Mouse (Mus musculus) lung, postnatal 0 days (tissue): ENCODE data around the gene Fbxo28. TPM values are rescaled to one million over a fixed set of nuclear protein-coding genes. Genes with fewer than 3 reads are reported as not detected.

Experiments
- ATAC-seq: fragments of 200-750 bp; cut with Nextera tagmentation; 2 replicates; pipeline ENCODE4 v1.8.0; 2017; ENCODE audit warnings: moderate library complexity
- DNase-seq: peaks from one replicate; pipeline ENCODE4 v3.0.0-alpha.2; 2016; ENCODE audit warnings: low spot score
- H3K27ac ChIP-seq: fragments of 300-500 bp; sonication (generic); 2 replicates; pipeline ENCODE4 v1.5.1; 2014; ENCODE audit warnings: antibody characterized with exemption, mild to moderate bottlenecking, low read length, mixed read lengths
- H3K27me3 ChIP-seq: fragments of 300-500 bp; sonication (generic); replicated peaks from 2 replicates; pipeline ENCODE4 v1.6.1; 2014; ENCODE audit warnings: low read length, mixed read lengths; ENCODE audit not compliant: insufficient read depth
- H3K36me3 ChIP-seq: fragments of 300-500 bp; sonication (generic); 2 replicates; pipeline ENCODE4 v1.6.1; 2014; ENCODE audit warnings: low read length, mixed read lengths; ENCODE audit not compliant: insufficient read depth
- H3K4me1 ChIP-seq: fragments of 300-500 bp; sonication (generic); 2 replicates; pipeline ENCODE4 v1.6.1; 2014; ENCODE audit warnings: antibody characterized with exemption, low read depth, low read length, mixed read lengths; ENCODE audit not compliant: insufficient read depth
- H3K4me2 ChIP-seq: fragments of 300-500 bp; sonication (generic); replicated peaks from 2 replicates; pipeline ENCODE4 v1.6.1; 2014; ENCODE audit warnings: low read depth, mild to moderate bottlenecking, low read length, moderate library complexity, mixed read lengths
- H3K4me3 ChIP-seq: fragments of 300-500 bp; sonication (generic); 2 replicates; pipeline ENCODE4 v1.5.1; 2014; ENCODE audit warnings: low read depth, low read length
- H3K9ac ChIP-seq: fragments of 300-500 bp; sonication (generic); replicated peaks from 2 replicates; pipeline ENCODE4 v1.6.1; 2014; ENCODE audit warnings: low read depth, mild to moderate bottlenecking
- H3K9me3 ChIP-seq: fragments of 300-500 bp; sonication (generic); 2 replicates; pipeline ENCODE4 v1.6.1; 2016; ENCODE audit warnings: low read length, mixed read lengths
- CTCF ChIP-seq: IDR thresholded peaks from 2 replicates; pipeline ENCODE4 v1.5.1; 2016; ENCODE audit warnings: antibody characterized with exemption, mild to moderate bottlenecking
- EP300 ChIP-seq: IDR thresholded peaks from 2 replicates; pipeline ENCODE4 v1.6.1; 2016; ENCODE audit warnings: antibody characterized with exemption, mild to moderate bottlenecking, control low read depth
- WGBS: fragments of 180-500 bp; shearing (Covaris S2); extraction: QIAGEN DNeasy Blood & Tissue Kit; methylation state at CpG from one replicate; pipeline ENCODE4 v1.1.7; 2014; 5-methylcytosine and 5-hydroxymethylcytosine counted together
- polyA plus RNA-seq: library from polyadenylated mRNA; unstranded; fragments of >200 nt; fragmentation: Nextera tagmentation; extraction: Ambion mirVana; gene quantifications from 2 replicates; pipeline ENCODE4 v1.2.1, GENCODE M21; 2015

The Fbxo28 gene
- polyA plus RNA-seq = 9.8 and 12.5 TPM in 2 replicates

DNA sequence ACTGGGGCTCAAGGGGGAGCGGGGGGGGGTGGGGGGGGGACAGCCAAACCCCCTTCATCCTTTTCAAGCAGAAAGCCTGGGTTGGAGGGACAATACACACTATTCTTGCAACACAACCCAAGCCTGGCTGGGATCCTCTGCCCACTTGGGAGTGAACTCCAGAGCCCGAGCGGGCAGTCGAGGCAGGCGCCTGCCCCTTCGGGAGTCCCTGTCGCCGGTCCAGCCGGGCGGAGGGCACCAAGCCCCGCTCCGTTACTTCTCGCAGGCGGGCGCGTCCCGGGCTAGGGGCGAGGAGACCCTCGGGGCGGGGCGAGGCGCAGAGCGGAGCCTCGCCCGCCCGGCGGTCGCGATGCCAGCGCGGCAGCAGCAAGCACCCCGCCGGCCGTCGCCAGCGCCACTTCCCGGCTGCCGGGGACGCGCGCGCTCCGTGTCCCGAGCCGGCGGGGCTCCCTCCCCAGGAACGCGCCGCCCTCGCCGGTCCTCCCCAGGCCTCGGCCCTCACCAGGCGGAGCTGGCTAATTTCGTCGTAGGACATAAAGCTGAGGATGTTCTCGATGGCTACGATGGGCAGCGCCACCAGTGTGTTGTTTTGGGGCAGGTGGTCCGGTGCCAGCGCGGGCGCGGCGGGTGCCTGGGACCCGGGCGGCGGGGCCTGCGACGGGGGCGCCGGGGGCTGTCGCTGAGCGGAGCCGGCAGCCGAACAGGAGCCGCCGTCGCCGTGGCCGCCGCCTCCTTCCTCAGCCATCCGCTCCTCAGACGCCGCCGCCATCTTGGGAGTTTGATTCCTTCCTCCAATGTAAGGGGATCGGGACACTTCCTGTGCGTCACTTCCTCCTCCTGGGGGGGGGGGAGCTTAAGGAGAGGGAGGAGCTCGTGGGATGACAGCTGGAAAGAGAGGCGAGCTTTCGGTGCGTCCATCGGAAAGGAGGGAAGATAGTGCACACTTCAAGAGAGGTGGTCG lies at the start of gene Fbxo28:
Gene Fbxo28 (minus strand): TSS at position 809 of the 961 bp plus-strand sequence.
- ATAC-seq = peak; percentile 99
- Histone ChIP-seq H3K9me3 (no peaks in the 10 kb centered on the region), H3K4me2 (peak within 1 kb of the TSS; percentile 95), H3K9ac (peak within 1 kb of the TSS; percentile 92), H3K27ac (peak within 1 kb of the TSS; percentile 74), H3K4me3 (peak within 1 kb of the TSS; percentile 97), H3K27me3 (no peaks in the 10 kb centered on the region), H3K4me1 (peaks cover 6% of the 10 kb centered on the region; the same call in 1 of the 2 replicates), H3K36me3 (no peaks in the 10 kb centered on the region)
- DNase-seq = peak; percentile 97
- no peak for TF ChIP-seq EP300
- TF ChIP-seq CTCF = no peak
- WGBS = under 1% methylated on average over 70 of the region's 93 CpGs

GRCm38 (mm10) chr1:182388729-182389128 lies 47.3 kb upstream of the Fbxo28 start:
- H3K9ac ChIP-seq = no peak overlapping the region
- 0 out of 2 replicates have a peak, but pooled peaks cover 2% of the 10 kb centered on the region for H3K4me1 ChIP-seq
- H3K4me3 ChIP-seq = no peak overlapping the region
- H3K27ac ChIP-seq = peak overlapping the region; percentile 47
- no peaks in the 10 kb centered on the region for H3K36me3 ChIP-seq
- H3K4me2 ChIP-seq = no peak overlapping the region
- ATAC-seq (peak; percentile 96), DNase-seq (peak; percentile 85)
- no peaks in the 10 kb centered on the region for H3K9me3 ChIP-seq
- TF ChIP-seq EP300 = peak; percentile 82
- no peak for TF ChIP-seq CTCF
- WGBS = 21% methylated on average over 4 of the region's 4 CpGs
- no peaks in the 10 kb centered on the region for H3K27me3 ChIP-seq

GRCm38 (mm10) chr1:182386449-182386848 lies 45.0 kb upstream of the Fbxo28 start:
- H3K27me3 ChIP-seq = no peaks in the 10 kb centered on the region
- DNase-seq (no peak), ATAC-seq (no peak)
- WGBS = 81% methylated on average over 8 of the region's 8 CpGs
- no peak overlapping the region for H3K27ac ChIP-seq
- H3K36me3 ChIP-seq = no peaks in the 10 kb centered on the region
- H3K9me3 ChIP-seq = no peaks in the 10 kb centered on the region
- TF ChIP-seq EP300 (no peak), CTCF (no peak)
- H3K4me2 ChIP-seq = no peak overlapping the region
- 0 out of 2 replicates have a peak, but pooled peaks cover 2% of the 10 kb centered on the region for H3K4me1 ChIP-seq
- no peak overlapping the region for H3K9ac ChIP-seq
- H3K4me3 ChIP-seq = no peak overlapping the region

- DNase-seq = peak; percentile 17
These were observed 41.7 kb upstream of the Fbxo28 start for GRCm38 (mm10) chr1:182383096-182383495.

DNA sequence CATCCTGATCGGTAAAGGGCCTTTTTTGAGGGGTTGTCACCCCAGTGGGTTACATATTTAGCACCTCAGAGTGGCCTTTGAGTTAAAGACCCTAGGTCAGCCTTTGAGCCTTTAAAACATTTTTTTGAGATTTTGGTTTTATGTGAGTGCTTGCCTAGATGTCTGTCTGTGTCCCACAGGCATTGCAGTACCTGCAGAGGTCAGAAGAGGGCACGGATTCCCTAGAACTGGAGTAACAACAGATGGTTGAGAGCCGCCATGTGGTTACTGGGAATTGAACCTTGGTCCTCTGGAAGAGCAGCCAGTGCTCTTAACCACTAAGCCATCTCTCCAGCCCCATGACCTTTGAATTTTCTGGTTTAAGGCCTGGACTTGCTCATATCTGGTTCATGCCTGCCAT lies 39.9 kb upstream of the Fbxo28 start:
- peak; percentile 51 for TF ChIP-seq CTCF
- no peak for TF ChIP-seq EP300
- no peak overlapping the region for H3K4me3 ChIP-seq
- no peak overlapping the region for H3K9ac ChIP-seq
- no peaks in the 10 kb centered on the region for H3K4me1 ChIP-seq
- H3K4me2 ChIP-seq = no peak overlapping the region
- WGBS = 77% methylated on average over 3 of the region's 3 CpGs
- no peaks in the 10 kb centered on the region for H3K9me3 ChIP-seq
- no peak overlapping the region for H3K27ac ChIP-seq
- no peak for DNase-seq
- no peaks in the 10 kb centered on the region for H3K27me3 ChIP-seq
- H3K36me3 ChIP-seq = no peaks in the 10 kb centered on the region
- ATAC-seq = no peak

More at GRCm38 (mm10) chr1:182383096-182383495, 41.7 kb upstream of the Fbxo28 start:
- no peaks in the 10 kb centered on the region for H3K4me1 ChIP-seq
- H3K9me3 ChIP-seq = no peaks in the 10 kb centered on the region
- WGBS = 69% methylated on average over 9 of the region's 9 CpGs
- H3K4me3 ChIP-seq = no peak overlapping the region
- peak; percentile 44; the same call in 1 of the 2 replicates for ATAC-seq
- H3K4me2 ChIP-seq = no peak overlapping the region
- no peak overlapping the region for H3K9ac ChIP-seq
- H3K36me3 ChIP-seq = no peaks in the 10 kb centered on the region
- TF ChIP-seq CTCF (no peak), EP300 (no peak)
- no peaks in the 10 kb centered on the region for H3K27me3 ChIP-seq
- no peak overlapping the region for H3K27ac ChIP-seq

DNA sequence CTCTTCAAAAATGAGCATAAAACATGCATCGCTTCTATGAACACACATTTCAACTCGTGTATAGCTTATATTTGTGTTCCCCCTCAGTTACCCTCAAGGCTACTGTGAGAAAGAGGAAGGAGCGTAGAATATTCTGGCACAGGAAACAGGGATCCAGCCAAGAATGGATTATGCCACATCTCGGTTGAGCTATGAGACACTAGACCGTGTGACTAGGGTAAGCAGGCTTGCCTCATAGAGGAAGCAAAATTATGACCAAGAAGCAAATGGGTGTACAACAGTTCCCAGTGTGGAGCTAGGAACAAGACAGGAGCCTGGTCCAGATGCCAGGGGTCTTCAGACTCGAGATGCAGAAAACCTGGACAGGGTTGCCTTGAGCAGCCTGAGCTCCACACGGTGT lies 39.3 kb upstream of the Fbxo28 start:
- Histone ChIP-seq H3K27me3 (no peaks in the 10 kb centered on the region), H3K4me3 (no peak overlapping the region), H3K9me3 (no peaks in the 10 kb centered on the region), H3K9ac (no peak overlapping the region), H3K4me2 (no peak overlapping the region), H3K27ac (no peak overlapping the region), H3K4me1 (no peaks in the 10 kb centered on the region), H3K36me3 (no peaks in the 10 kb centered on the region)
- TF ChIP-seq CTCF = no peak
- no peak for TF ChIP-seq EP300
- DNase-seq (no peak), ATAC-seq (no peak)
- WGBS = 62% methylated on average over 7 of the region's 7 CpGs
